Mouse (Mus musculus): ENCODE measurements at regions not wholly inside any gene's neighbourhood (a gene's known extent, or its start where the extent isn't known, plus 50 kb on each side); places are given as distances from the start of the nearest gene placed in this dataset.

- DNase-seq (ENCODE audit: low spot score in 2 of 2): no peak
These were observed 71.4 kb downstream of the 2410131K14Rik start for GRCm38 (mm10) chr5:118316310-118317017.

DNA sequence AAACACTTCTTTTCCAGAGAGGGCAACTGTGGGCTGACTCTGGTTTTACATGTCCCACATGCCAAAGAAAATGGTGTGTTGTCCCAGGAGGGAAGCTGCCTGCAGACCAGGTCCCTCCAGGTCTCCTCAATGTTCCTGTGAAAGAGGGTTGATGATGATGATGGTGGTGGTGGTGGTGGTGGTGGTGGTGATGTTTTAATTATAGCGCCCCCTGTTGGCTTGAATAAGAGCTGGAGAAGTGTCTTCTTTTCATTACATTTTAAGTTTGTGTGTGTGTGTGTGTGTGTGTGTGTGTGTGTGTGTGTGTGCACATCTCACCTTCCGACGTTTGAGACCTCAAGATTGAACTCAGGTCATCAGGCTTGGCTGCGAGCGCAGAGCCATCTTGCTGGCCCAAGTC is 73.0 kb downstream of the 2410131K14Rik start:
- no peak for DNase-seq (ENCODE audit: low spot score in 2 of 2)

- no peak for DNase-seq (ENCODE audit: low spot score in 2 of 2)
These were observed 73.9 kb downstream of the 2410131K14Rik start for GRCm38 (mm10) chr5:118318883-118319282.

- DNase-seq (ENCODE audit: low spot score in 2 of 2): peak in 1 of 2 experiments; percentile 29
These were observed 76.9 kb downstream of the 2410131K14Rik start for GRCm38 (mm10) chr5:118321719-118322455.

- no peak for DNase-seq (ENCODE audit: low spot score in 2 of 2)
These were observed 78.1 kb downstream of the 2410131K14Rik start for GRCm38 (mm10) chr5:118323151-118323550.

GRCm38 (mm10) chr5:118326837-118327541 is 82.0 kb downstream of the 2410131K14Rik start:
- DNase-seq (ENCODE audit: low spot score in 2 of 2): peak in 1 of 2 experiments; percentile 39

DNA sequence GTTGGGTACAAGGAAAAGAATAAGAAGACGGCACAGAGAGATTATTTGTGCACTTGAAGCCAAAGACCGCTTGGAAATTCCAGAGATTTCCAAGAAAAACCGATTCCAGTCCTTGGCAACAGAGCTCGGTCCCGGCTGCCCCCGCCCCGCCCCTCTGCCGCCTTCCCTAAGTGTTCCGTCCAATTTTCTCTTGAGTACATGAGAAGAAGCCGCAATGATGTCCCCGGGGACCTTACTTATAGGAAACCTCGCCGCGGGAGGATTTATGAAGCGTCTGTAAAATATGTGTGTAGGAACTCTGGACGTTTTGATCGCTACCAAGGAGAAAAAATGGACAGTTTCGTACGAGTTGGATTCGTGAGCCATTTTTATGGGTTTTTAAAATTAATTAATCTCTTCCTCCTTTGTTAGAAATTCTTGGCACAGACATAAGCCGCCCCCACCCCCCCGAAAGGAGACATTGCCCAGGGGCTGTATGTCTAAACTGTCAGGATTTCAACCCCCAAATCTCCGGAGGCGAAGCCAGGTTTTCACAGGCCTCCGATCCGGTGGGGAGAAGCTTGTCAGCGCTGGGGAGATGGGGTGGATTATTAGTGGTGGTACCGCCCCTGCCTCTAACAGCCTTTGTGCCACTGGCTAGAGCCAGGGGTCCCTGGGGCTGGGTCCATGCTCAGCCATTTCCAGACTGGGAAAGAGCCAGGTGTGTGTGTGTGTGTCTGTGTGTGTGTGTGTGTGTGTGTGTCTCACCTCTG is 83.1 kb downstream of the 2410131K14Rik start:
- DNase-seq (ENCODE audit: low spot score in 2 of 2): no peak

DNA sequence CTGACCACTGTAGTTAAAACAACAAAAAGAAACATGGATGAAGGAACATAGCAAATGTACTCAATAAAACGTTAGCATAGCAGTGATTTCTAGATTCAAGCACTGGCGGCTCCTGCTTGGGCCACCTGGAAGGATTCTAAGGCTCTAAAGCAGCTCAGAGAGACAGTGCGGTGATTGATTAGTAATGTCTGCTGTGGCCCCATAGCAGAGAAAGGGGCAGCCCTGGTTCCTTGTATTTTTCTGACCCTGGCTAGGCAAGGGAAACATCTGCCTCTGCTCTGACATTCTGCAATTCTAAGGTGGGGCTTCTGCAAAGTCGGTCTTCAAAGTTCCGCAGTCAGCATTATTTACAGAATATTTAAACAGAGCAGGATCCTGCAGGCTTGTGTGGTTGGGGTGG is 84.1 kb downstream of the 2410131K14Rik start:
- DNase-seq (ENCODE audit: low spot score in 2 of 2): no peak

DNA sequence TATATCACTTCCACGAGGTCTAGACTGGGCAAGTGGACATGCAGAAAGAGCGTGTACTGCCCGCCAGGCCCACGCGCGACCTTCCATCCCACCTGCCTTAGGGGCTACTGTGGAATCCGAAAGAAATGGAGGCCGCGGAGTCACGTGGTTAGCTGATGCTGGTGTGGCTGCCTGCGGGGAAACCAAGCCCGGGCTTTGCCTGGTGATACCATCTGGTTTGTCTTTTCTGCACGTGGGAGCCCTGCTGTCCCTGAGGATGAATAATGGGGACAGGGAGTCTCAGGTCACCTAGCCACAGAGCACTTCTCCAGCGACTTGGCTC is 86.2 kb downstream of the 2410131K14Rik start:
- no peak for DNase-seq (ENCODE audit: low spot score in 2 of 2)

- peak; percentile 77 to 79 for DNase-seq (ENCODE audit: low spot score in 2 of 2)
These were observed 86.8 kb downstream of the 2410131K14Rik start for GRCm38 (mm10) chr5:118331608-118332394.

- DNase-seq (ENCODE audit: low spot score in 2 of 2): no peak
These were observed 89.0 kb downstream of the 2410131K14Rik start for GRCm38 (mm10) chr5:118334054-118334453.

- DNase-seq (ENCODE audit: low spot score in 2 of 2): no peak
These were observed 93.2 kb downstream of the 2410131K14Rik start for GRCm38 (mm10) chr5:118338186-118338585.

- DNase-seq (ENCODE audit: low spot score in 2 of 2): no peak
These were observed 94.9 kb downstream of the 2410131K14Rik start for GRCm38 (mm10) chr5:118339676-118340661.

GRCm38 (mm10) chr5:118343444-118344320 is 98.7 kb downstream of the 2410131K14Rik start:
- peak in 1 of 2 experiments; percentile 37 for DNase-seq (ENCODE audit: low spot score in 2 of 2)

DNA sequence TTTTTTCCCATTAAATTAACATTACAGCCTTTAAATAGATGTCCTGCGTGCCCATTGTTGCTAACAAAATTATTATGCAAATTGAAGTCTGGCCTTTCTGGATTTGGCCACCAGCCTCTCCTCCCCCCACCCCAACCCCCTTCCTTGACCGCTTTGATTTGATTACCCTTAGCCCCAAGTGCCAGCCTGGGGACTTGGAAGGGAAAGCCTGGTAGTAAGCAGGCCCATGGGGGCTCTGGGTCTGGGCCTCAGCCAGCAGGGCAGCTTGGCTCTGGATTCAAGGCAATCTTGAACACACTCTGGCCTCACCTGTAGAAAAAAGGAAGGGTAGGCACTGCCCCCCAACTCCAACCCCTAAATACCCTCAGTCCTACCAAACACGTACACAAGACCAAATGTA is 100.2 kb downstream of the 2410131K14Rik start:
- no peak for DNase-seq (ENCODE audit: low spot score in 2 of 2)

DNA sequence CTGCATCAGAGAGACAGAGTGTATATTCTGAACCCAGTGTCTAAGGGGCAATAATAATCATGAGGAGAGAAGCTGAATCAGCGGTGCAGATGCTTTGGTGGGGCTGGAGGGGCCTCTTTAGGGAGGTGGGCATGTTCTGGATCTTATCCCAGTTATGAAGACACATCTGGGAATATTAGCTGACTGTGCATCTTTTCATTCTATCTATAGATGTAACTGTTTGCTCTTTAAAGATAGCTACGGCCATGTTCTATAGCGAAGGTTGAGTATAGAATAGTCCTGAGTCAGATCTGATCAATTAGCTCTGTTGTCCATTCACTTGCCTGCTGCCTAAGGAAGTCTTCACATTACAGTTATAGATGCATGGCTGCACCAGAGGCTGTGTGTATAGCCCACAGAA is 104.0 kb downstream of the 2410131K14Rik start:
- no peak for DNase-seq (ENCODE audit: low spot score in 2 of 2)

DNA sequence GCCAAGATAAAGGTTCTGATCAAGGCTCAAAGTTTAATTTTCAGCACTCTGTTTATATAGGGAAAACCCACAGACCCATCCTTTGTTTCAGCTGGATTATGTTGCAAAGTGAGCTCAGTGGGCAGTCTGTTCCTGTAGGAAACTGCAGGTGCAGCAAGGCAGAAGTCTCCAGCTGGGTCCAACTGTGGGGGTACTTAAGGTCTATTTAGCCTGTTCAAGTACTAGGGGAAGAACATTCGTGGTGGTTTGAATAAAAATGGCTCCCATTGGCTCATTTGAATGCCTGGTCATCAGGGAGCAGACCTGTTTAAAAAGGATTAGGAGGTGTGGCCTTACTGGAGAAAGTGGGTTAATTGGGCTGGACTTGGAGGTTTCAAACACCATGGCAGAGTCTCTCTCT is 106.3 kb downstream of the 2410131K14Rik start:
- DNase-seq (ENCODE audit: low spot score in 2 of 2): no peak

GRCm38 (mm10) chr5:118352142-118352541 is 107.1 kb downstream of the 2410131K14Rik start:
- no peak for DNase-seq (ENCODE audit: low spot score in 2 of 2)

- no peak for DNase-seq (ENCODE audit: low spot score in 2 of 2)
These were observed 108.0 kb downstream of the 2410131K14Rik start for GRCm38 (mm10) chr5:118353061-118353460.

Measured in frontal cortex, postnatal 25 days (tissue).